Mouse (Mus musculus) CH12.LX (cell line): ENCODE measurements around the gene Zc3hc1.

Source experiments
- CTCF ChIP-seq, 2 experiments: IDR thresholded peaks in 1 of 2; conservative IDR thresholded peaks in 1 of 2; 2 replicates each; pipeline ENCODE4 v1.5.1; 2011 to 2012; ENCODE audit warnings: low read depth in 2 of 2, low read length in 2 of 2, improper control_type of control experiment in 1 of 2, inconsistent platforms in 1 of 2, mild to moderate bottlenecking in 1 of 2, moderate library complexity in 1 of 2
- EP300 ChIP-seq: IDR thresholded peaks from 2 replicates; pipeline ENCODE4 v1.6.1; 2011; ENCODE audit warnings: low read length, improper control_type of control experiment
- KAT2A ChIP-seq: IDR thresholded peaks from 2 replicates; pipeline ENCODE4 v1.6.1; 2012; ENCODE audit warnings: low read length, improper control_type of control experiment, inconsistent platforms; ENCODE audit not compliant: insufficient replicate concordance
- MAFK ChIP-seq: IDR thresholded peaks from 2 replicates; pipeline ENCODE4 v1.6.1; 2011; ENCODE audit warnings: low read length, improper control_type of control experiment; ENCODE audit not compliant: insufficient replicate concordance
- MAZ ChIP-seq: IDR thresholded peaks from 2 replicates; pipeline ENCODE4 v1.6.1; 2012; ENCODE audit warnings: low read depth, mild to moderate bottlenecking, inconsistent platforms, low read length, improper control_type of control experiment, moderate library complexity
- POLR2A ChIP-seq: IDR thresholded peaks from 2 replicates; pipeline ENCODE4 v1.6.1; 2011; ENCODE audit warnings: low read depth, mild to moderate bottlenecking, improper control_type of control experiment, low read length
- POLR2AphosphoS2 ChIP-seq: IDR thresholded peaks from 2 replicates; pipeline ENCODE4 v1.6.1; 2011; ENCODE audit warnings: low read depth, low read length, improper control_type of control experiment

- TF ChIP-seq POLR2A (no peak), MAFK (no peak), MAZ (no peak), KAT2A (no peak), CTCF (conservative IDR thresholded peaks at IDR 0.05 in 1 of 2, IDR thresholded peaks at IDR 0.05 in 1 of 2; ENCODE audit: low read depth in 2 of 2, low read length in 2 of 2) (no peak), POLR2AphosphoS2 (no peak), EP300 (no peak)
Observed at GRCm38 (mm10) chr6:30391996-30392395, 1.2 kb upstream of the Zc3hc1 start.
